Mouse (Mus musculus) telencephalon, adult 2 months (tissue): ENCODE data around the gene Hes1.

Experiments used
- DNase-seq: peaks from one replicate; pipeline ENCODE4 v3.0.0-alpha.2; 2011; ENCODE audit warnings: low read depth, low spot score

Hes1 gene

DNA sequence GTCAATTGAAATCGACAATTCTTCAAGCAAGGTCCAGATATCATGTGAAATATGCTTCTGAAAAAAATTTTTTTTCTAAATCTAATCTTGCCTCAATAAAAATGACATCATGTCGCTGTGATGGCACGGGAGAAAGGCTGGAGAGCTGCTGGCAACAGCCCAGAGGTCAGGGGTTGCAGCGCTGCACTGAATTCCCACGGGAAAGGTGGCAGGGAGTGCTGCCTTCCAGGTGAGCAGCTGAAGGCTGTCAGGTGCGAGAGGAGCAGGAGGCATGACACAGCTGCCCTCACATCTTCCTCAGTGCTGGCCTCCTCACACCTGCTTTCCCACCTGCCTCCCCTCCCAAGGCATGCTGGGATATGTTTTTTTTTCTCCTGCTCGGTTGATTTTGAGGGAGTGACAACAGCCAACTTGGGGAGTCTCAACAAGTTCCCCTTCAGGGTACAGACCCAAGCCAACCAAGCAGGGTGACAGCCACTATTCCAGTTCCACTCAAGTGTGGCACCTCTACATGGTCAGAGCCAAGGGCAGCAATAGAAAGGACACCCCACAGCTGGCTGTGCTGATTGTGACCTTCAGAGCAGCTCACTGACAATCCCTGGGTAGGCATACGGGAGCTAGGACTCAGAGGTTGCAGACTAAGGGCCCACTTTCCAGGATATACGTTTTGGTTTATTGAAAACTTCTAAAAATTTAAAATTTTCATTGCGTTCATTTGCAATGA lies 13.3 kb upstream of the Hes1 start:
- no peak for DNase-seq

DNA sequence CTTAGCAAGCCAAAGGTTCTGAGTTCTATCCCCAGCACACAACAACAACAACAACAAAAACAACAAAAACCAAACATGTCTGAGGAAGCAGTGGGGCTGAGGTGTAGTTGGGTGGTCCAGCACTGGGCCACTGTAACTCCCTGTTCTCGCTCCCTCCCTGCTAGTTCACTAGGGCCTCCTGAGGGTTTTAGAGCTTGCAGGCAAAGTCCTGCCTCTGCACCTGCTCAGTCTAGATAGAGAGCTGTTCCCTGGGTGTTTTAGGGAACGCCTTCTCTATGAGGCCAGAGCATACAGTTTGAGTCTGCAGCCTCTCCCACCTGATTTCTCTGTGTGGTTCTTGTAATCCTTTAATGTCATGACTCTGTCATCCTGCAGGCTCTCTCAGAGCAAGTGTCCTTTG lies 11.9 kb upstream of the Hes1 start:
- DNase-seq, result no peak

DNA sequence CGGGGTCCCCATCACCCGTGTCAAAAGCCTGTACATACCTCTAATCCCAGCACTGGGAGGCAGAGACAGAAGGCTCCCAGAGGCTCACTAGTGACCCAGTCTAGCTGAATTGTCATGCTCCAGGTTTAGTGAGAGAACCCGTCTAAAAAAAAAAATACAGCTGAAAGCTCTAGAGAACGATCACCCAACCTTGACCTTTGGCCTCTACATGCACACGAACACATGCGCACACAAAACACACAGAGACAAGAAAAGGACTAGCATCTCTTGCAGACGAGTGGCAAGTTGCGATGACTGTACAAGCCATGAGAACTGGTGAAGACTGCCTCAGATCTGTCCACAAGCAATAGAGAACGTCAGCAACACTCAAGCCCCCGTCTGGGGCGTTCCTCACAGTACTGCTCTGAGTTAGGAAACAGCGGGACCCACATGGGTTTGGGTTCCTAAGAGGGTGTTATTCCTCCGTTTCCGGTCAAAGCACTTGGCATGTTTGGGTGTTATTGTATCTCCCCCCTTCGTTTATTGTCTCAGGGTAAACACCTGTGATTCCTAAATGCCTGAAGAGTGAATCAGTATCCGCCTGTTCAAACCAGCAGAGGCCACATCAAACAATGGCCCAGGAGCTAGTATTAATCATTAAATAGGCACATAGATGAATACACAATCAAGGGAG lies 11.2 kb upstream of the Hes1 start:
- DNase-seq, result no peak

GRCm38 (mm10) chr16:30054541-30054940 lies 9.6 kb upstream of the Hes1 start:
- no peak for DNase-seq

GRCm38 (mm10) chr16:30055361-30055889 lies 8.8 kb upstream of the Hes1 start:
- no peak for DNase-seq

- DNase-seq, result no peak
These were observed 8.3 kb upstream of the Hes1 start for GRCm38 (mm10) chr16:30055927-30056326.

DNA sequence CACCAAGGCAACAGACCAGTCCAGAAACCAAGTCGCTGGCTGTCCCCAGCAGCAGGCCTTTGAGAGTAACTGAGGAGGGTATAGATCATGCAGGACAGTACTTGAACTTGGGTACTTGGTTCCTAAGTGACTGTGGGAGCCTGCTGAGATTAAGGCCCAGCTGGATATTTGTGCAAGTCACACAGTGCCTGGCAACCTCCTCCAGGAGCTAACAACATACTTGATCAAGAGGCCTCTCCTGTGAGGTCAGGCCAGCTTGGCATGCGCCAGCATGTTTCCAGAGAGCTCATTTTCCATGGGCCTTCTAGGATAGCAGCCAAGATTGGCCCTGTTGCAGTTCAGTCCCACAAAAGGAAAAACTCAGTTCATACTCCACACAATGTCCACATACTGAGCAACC lies 7.3 kb upstream of the Hes1 start:
- DNase-seq, result no peak

DNA sequence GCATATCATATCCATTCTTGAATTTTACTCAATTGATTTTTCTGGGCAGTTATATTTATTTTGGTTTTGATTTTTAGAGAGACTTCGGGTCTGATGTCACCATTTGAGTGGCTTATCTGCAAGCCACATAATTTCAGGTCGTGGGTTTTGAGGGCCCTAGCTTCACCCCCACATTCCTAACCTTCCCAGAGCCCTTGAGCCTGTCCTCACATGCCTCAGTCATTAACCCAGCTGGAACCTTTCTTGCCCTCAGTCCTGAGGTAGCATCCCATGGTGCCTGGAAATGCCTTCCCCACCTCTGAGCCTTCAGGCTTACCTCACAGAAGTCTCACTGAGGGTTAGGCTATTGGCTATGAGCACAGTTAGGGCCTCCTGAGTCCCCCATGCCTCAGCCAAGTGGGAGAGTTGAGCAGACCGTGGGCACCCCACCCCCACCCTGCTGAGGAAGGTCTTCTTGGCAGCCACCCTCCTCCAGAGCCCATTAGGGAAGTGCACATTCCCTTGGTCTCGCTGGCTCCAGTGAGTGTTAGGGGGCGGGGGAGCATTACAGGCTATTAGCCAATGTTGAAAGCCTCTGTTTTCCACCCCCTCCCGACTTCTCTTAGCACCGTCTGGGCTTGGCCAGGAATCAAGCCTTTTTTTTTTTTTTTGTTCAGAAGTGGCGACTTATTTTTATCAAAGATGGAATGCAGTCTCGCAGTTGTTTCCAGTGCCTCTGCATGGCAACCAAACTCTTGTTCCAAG lies 5.0 kb upstream of the Hes1 start:
- DNase-seq, result peak; percentile 64

DNA sequence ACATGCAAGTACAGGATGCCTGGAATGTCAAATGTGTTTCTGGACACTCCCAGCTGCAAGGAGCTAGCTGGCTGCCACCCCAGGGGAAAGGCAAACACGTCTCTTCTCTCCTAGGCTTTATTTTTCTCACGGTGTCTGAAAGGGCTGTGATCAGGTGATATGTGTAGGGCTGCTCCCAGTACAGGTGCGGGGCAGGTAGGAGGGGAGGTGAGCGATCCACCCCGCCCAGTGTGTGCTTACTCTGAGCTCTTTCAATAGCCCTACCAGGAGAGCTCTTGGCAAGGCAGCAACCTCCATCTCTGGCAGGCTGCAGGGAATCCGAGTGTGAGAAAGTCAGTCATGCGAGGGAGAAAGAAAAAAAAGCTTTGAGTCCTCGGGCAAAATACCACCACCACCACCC lies 3.8 kb upstream of the Hes1 start:
- no peak for DNase-seq

- no peak for DNase-seq
These were observed 1.7 kb upstream of the Hes1 start for GRCm38 (mm10) chr16:30062242-30063030.

DNA sequence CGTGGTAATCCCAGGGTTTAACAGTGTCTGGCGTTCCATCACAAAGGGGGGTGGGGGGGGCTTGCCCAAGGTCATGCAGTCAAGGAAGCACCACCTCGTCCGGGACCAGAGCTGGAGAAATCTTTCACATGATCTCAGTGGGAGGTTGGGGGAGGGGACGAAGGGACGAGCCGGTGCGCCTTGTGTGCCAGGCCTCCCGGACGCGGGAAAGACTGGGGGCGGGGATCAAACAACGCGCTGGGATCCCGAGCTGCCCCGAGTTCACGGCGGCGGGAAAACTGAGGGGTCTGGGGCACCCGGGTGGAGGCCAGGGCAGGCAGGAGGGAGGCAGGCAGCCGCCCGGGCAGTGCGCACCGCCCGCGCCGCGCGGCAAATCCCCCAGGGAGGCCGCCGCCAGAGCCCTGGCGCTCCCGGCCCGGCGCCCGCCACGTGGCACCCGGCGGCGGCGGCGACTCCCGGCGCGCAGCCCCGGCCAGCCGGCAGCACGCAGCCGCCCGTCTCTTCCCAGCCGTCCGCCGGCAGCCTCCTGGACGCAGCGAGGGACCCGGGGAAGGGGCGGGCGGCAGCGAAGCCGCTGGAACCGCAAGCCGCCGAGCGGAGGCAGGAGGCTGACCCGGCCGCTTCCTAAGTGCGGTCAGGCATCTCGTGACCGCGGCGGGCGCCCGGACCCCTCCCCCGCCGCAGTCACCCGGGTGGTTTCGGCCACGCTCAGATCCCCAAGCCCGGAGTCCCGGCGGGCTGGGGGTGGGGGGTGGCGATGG lies 883 bp upstream of the Hes1 start:
- no peak for DNase-seq

DNA sequence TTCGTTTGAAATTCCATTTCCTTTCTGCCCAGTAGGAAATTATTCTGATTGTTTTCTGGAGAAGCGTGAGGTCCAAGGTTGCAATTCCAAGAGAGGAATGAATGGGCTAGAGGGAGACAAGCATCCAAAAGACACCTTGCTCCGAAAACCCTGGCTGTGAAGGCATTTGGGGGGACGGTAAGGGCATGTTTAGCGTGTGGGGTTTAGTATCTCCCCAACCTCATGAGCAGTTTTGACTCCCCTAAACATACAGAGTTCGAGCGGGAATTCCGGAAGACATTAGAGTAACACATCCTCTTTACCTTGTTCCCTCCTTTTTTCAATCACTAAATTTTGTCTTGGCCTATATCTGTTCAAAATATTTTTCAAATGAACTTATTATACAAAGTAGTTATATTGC lies 429 bp downstream of the Hes1 start:
- DNase-seq, result no peak

- DNase-seq, result peak; percentile 70
These were observed 893 bp downstream of the Hes1 start for GRCm38 (mm10) chr16:30065077-30065476.

DNA sequence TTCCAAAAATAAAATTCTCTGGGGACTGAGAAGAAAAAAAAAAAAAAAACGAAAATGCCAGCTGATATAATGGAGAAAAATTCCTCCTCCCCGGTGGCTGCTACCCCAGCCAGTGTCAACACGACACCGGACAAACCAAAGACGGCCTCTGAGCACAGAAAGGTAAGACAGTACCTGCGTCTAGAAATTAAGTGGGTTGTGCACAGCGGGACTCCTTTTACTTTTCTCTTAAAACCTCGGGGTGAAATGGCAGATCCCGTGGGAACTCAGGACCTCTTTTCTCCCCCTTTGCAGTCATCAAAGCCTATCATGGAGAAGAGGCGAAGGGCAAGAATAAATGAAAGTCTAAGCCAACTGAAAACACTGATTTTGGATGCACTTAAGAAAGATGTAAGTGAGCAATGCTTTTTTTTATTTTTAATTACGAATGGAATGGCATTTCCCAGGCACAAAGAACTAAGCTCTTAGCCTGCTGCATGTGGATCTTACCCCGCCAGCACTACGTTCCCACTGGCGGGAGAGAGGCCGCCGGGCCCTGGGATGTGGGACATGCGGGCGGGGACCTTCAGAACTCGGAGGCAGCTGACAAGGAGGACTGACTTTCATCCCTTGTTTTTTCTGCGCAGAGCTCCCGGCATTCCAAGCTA lies 1.5 kb downstream of the Hes1 start:
- no peak for DNase-seq

GRCm38 (mm10) chr16:30066184-30066851 lies 2.1 kb downstream of the Hes1 start:
- DNase-seq, result no peak

- DNase-seq, result no peak
These were observed 2.7 kb downstream of the Hes1 start for GRCm38 (mm10) chr16:30066852-30067301.

GRCm38 (mm10) chr16:30068041-30069020 lies 4.1 kb downstream of the Hes1 start:
- DNase-seq, result no peak

DNA sequence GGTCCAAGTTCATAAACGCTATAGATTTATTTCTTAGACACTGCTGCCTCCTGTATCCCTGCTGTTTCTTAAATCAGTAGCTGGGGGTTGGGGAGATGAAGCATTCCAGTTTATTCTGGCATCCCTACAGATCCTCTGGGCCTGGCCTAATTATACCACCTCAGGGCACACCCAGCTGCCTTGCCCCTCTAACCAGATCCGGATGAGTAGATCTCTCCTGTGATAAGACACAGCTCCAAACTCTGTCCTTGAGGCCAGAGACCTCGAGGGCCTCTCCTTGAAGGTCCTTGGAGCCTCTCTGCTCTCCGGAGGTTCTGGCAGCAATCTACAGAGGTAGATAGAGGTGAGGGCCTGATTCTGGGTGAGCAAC lies 5.4 kb downstream of the Hes1 start:
- no peak for DNase-seq
